Mouse (Mus musculus): ENCODE measurements around the gene Cphx1.
"Not testable (repeated sequence)": the region's sequence is repeated elsewhere in the genome, so short reads cannot be mapped to it uniquely, and the experiment has no call there.

- TF ChIP-seq POLR2A (IDR thresholded peaks at IDR 0.05; ENCODE audit: low read depth, low read length); CTCF (conservative IDR thresholded peaks at IDR 0.05; ENCODE audit: insufficient read depth, insufficient read length, low read depth, low read length): not testable (repeated sequence)
Observed at GRCm38 (mm10) chr14:25927562-25927881, 10.6 kb upstream of the Cphx1 start, which contains the start of gene Tmem254a.
